Mouse (Mus musculus) lung, postnatal 0 days (tissue): ENCODE data around the gene Hspa1l. TPM values are rescaled to one million over a fixed set of nuclear protein-coding genes. Genes with fewer than 3 reads are reported as not detected.
"Not testable (repeated sequence)": the region's sequence is repeated elsewhere in the genome, so short reads cannot be mapped to it uniquely, and the experiment has no call there.

Experiments
- ATAC-seq: fragments of 200-750 bp; cut with Nextera tagmentation; 2 replicates; pipeline ENCODE4 v1.8.0; 2017; ENCODE audit warnings: moderate library complexity
- DNase-seq: peaks from one replicate; pipeline ENCODE4 v3.0.0-alpha.2; 2016; ENCODE audit warnings: low spot score
- H3K27ac ChIP-seq: fragments of 300-500 bp; sonication (generic); 2 replicates; pipeline ENCODE4 v1.5.1; 2014; ENCODE audit warnings: antibody characterized with exemption, mild to moderate bottlenecking, low read length, mixed read lengths
- H3K27me3 ChIP-seq: fragments of 300-500 bp; sonication (generic); replicated peaks from 2 replicates; pipeline ENCODE4 v1.6.1; 2014; ENCODE audit warnings: low read length, mixed read lengths; ENCODE audit not compliant: insufficient read depth
- H3K36me3 ChIP-seq: fragments of 300-500 bp; sonication (generic); 2 replicates; pipeline ENCODE4 v1.6.1; 2014; ENCODE audit warnings: low read length, mixed read lengths; ENCODE audit not compliant: insufficient read depth
- H3K4me1 ChIP-seq: fragments of 300-500 bp; sonication (generic); 2 replicates; pipeline ENCODE4 v1.6.1; 2014; ENCODE audit warnings: antibody characterized with exemption, low read depth, low read length, mixed read lengths; ENCODE audit not compliant: insufficient read depth
- H3K4me2 ChIP-seq: fragments of 300-500 bp; sonication (generic); replicated peaks from 2 replicates; pipeline ENCODE4 v1.6.1; 2014; ENCODE audit warnings: low read depth, mild to moderate bottlenecking, low read length, moderate library complexity, mixed read lengths
- H3K4me3 ChIP-seq: fragments of 300-500 bp; sonication (generic); 2 replicates; pipeline ENCODE4 v1.5.1; 2014; ENCODE audit warnings: low read depth, low read length
- H3K9ac ChIP-seq: fragments of 300-500 bp; sonication (generic); replicated peaks from 2 replicates; pipeline ENCODE4 v1.6.1; 2014; ENCODE audit warnings: low read depth, mild to moderate bottlenecking
- H3K9me3 ChIP-seq: fragments of 300-500 bp; sonication (generic); 2 replicates; pipeline ENCODE4 v1.6.1; 2016; ENCODE audit warnings: low read length, mixed read lengths
- CTCF ChIP-seq: IDR thresholded peaks from 2 replicates; pipeline ENCODE4 v1.5.1; 2016; ENCODE audit warnings: antibody characterized with exemption, mild to moderate bottlenecking
- EP300 ChIP-seq: IDR thresholded peaks from 2 replicates; pipeline ENCODE4 v1.6.1; 2016; ENCODE audit warnings: antibody characterized with exemption, mild to moderate bottlenecking, control low read depth
- WGBS: fragments of 180-500 bp; shearing (Covaris S2); extraction: QIAGEN DNeasy Blood & Tissue Kit; methylation state at CpG from one replicate; pipeline ENCODE4 v1.1.7; 2014; 5-methylcytosine and 5-hydroxymethylcytosine counted together
- polyA plus RNA-seq: library from polyadenylated mRNA; unstranded; fragments of >200 nt; fragmentation: Nextera tagmentation; extraction: Ambion mirVana; gene quantifications from 2 replicates; pipeline ENCODE4 v1.2.1, GENCODE M21; 2015

Hspa1l gene
- polyA plus RNA-seq, 1 experiment from 2014 or later, result 0.79 TPM

GRCm38 (mm10) chr17:34959881-34960515 lies 12.5 kb upstream of the Hspa1l start:
- H3K36me3 ChIP-seq, result no peaks in the 10 kb centered on the region
- no peaks in the 10 kb centered on the region for H3K9me3 ChIP-seq
- H3K4me1 ChIP-seq, result no peaks in the 10 kb centered on the region
- ATAC-seq, result peak; percentile 16
- H3K4me2 ChIP-seq, result peak overlapping the region; percentile 68
- peak overlapping the region; percentile 98 for H3K27ac ChIP-seq
- DNase-seq, result peak; percentile 84
- peak overlapping the region; percentile 57 for H3K4me3 ChIP-seq
- no peaks in the 10 kb centered on the region for H3K27me3 ChIP-seq
- H3K9ac ChIP-seq, result peak overlapping the region; percentile 48; the same call in 1 of the 2 replicates
- 9% methylated on average over 12 of the region's 12 CpGs for WGBS
- no peak for TF ChIP-seq EP300
- TF ChIP-seq CTCF, result no peak

- H3K27ac ChIP-seq, result no peak overlapping the region
- H3K9ac ChIP-seq, result no peak overlapping the region
- peak; percentile 67 for DNase-seq
These were observed 11.6 kb upstream of the Hspa1l start for GRCm38 (mm10) chr17:34960702-34961493.

GRCm38 (mm10) chr17:34962125-34962524 lies 10.4 kb upstream of the Hspa1l start:
- TF ChIP-seq EP300, result no peak
- no peak for TF ChIP-seq CTCF
- Histone ChIP-seq H3K9me3 (no peaks in the 10 kb centered on the region), H3K27ac (no peak overlapping the region), H3K27me3 (no peaks in the 10 kb centered on the region), H3K36me3 (no peaks in the 10 kb centered on the region), H3K9ac (no peak overlapping the region), H3K4me3 (no peak overlapping the region), H3K4me1 (no peaks in the 10 kb centered on the region), H3K4me2 (no peak overlapping the region)
- no peak for ATAC-seq
- 27% methylated on average over 3 of the region's 3 CpGs for WGBS
- no peak for DNase-seq

More at GRCm38 (mm10) chr17:34960702-34961493, 11.6 kb upstream of the Hspa1l start:
- Histone ChIP-seq H3K9me3 (no peaks in the 10 kb centered on the region), H3K4me1 (no peaks in the 10 kb centered on the region), H3K27me3 (no peaks in the 10 kb centered on the region), H3K36me3 (no peaks in the 10 kb centered on the region), H3K4me3 (no peak overlapping the region), H3K4me2 (no peak overlapping the region)
- ATAC-seq, result no peak
- TF ChIP-seq EP300 (no peak), CTCF (no peak)

GRCm38 (mm10) chr17:34962841-34963240 lies 9.7 kb upstream of the Hspa1l start:
- TF ChIP-seq EP300, result no peak
- Histone ChIP-seq H3K9me3 (no peaks in the 10 kb centered on the region), H3K9ac (no peak overlapping the region), H3K36me3 (no peaks in the 10 kb centered on the region), H3K4me3 (no peak overlapping the region), H3K27me3 (no peaks in the 10 kb centered on the region), H3K27ac (no peak overlapping the region), H3K4me2 (no peak overlapping the region), H3K4me1 (no peaks in the 10 kb centered on the region)
- no peak for ATAC-seq
- WGBS, result 41% methylated on average over 1 of the region's 1 CpGs
- DNase-seq, result no peak

GRCm38 (mm10) chr17:34964640-34965049 lies 7.9 kb upstream of the Hspa1l start:
- no peaks in the 10 kb centered on the region for H3K36me3 ChIP-seq
- H3K9ac ChIP-seq, result no peak overlapping the region
- 11% methylated on average over 1 of the region's 1 CpGs for WGBS
- no peak overlapping the region for H3K27ac ChIP-seq
- no peak for ATAC-seq
- H3K4me3 ChIP-seq, result no peak overlapping the region
- H3K9me3 ChIP-seq, result no peaks in the 10 kb centered on the region
- no peak for DNase-seq
- H3K4me1 ChIP-seq, result no peaks in the 10 kb centered on the region
- H3K27me3 ChIP-seq, result no peaks in the 10 kb centered on the region
- no peak overlapping the region for H3K4me2 ChIP-seq
- TF ChIP-seq EP300 (no peak), CTCF (no peak)

GRCm38 (mm10) chr17:34965627-34966026 lies 6.9 kb upstream of the Hspa1l start:
- Histone ChIP-seq H3K36me3 (no peaks in the 10 kb centered on the region), H3K4me1 (no peaks in the 10 kb centered on the region), H3K9ac (no peak overlapping the region), H3K4me2 (no peak overlapping the region), H3K4me3 (no peak overlapping the region), H3K27me3 (no peaks in the 10 kb centered on the region), H3K9me3 (no peaks in the 10 kb centered on the region), H3K27ac (no peak overlapping the region)
- TF ChIP-seq EP300 (peak; percentile 33; the same call in 1 of the 2 replicates), CTCF (no peak)
- ATAC-seq (peak; percentile 20), DNase-seq (peak; percentile 46)
- 39% methylated on average over 5 of the region's 5 CpGs for WGBS

- H3K4me2 ChIP-seq, H3K4me3 ChIP-seq, H3K27me3 ChIP-seq, H3K27ac ChIP-seq, H3K36me3 ChIP-seq, H3K9ac ChIP-seq, ATAC-seq, H3K9me3 ChIP-seq, H3K4me1 ChIP-seq, DNase-seq: not testable (repeated sequence)
- WGBS, result 63% methylated on average over 6 of the region's 11 CpGs
These were observed 2.7 kb upstream of the Hspa1l start, which contains the start of gene Gm20481 for GRCm38 (mm10) chr17:34969822-34970221. Gene Gm20481, plus strand, starts transcription at chr17:34969912.

- H3K27me3 ChIP-seq, H3K27ac ChIP-seq, ATAC-seq, DNase-seq, H3K9ac ChIP-seq, H3K36me3 ChIP-seq, H3K9me3 ChIP-seq, H3K4me2 ChIP-seq, H3K4me3 ChIP-seq, H3K4me1 ChIP-seq: not testable (repeated sequence)
- 53% methylated on average over 9 of the region's 37 CpGs for WGBS
These were observed 1.7 kb upstream of the Hspa1l start for GRCm38 (mm10) chr17:34970850-34971249.

GRCm38 (mm10) chr17:34971694-34972068 lies 822 bp upstream of the Hspa1l start:
- WGBS, result 4% methylated on average over 10 of the region's 43 CpGs
- not testable (repeated sequence) for H3K27me3 ChIP-seq, H3K9me3 ChIP-seq, H3K36me3 ChIP-seq, H3K9ac ChIP-seq, H3K4me1 ChIP-seq, DNase-seq, H3K27ac ChIP-seq
- ATAC-seq, result peak; percentile 18
- H3K4me3 ChIP-seq, result peak overlapping the region; percentile 26; the same call in 1 of the 2 replicates
- peak overlapping the region; percentile 55 for H3K4me2 ChIP-seq
